Mouse (Mus musculus) neural tube, embryonic 13.5 days (tissue): Measurements from ENCODE around the gene Oasl1. TPM values are rescaled to one million over a fixed set of nuclear protein-coding genes. Genes with fewer than 3 reads are reported as not detected.
A peak's percentile ranks its signal among the peaks of the same experiment; 100 is the strongest.
"Not testable (repeated sequence)": the region's sequence is repeated elsewhere in the genome, so short reads cannot be mapped to it uniquely, and the experiment has no call there.

Source experiments
- ATAC-seq: fragments of 200-750 bp; cut with Nextera tagmentation; 2 replicates; pipeline ENCODE4 v1.8.0; 2017; ENCODE audit warnings: low read depth, mild to moderate bottlenecking, moderate TSS enrichment, moderate library complexity
- H3K27ac ChIP-seq: fragments of 300-500 bp; sonication (generic); replicated peaks from 2 replicates; pipeline ENCODE4 v1.5.1; 2015; ENCODE audit warnings: moderate library complexity, mild to moderate bottlenecking, inconsistent platforms
- H3K27me3 ChIP-seq: fragments of 300-500 bp; sonication (generic); 2 replicates; pipeline ENCODE4 v1.6.1; 2015; ENCODE audit warnings: mild to moderate bottlenecking, inconsistent platforms
- H3K36me3 ChIP-seq: fragments of 300-500 bp; sonication (generic); 2 replicates; pipeline ENCODE4 v1.6.1; 2015; ENCODE audit warnings: mild to moderate bottlenecking, inconsistent platforms
- H3K4me1 ChIP-seq: fragments of 300-500 bp; sonication (generic); replicated peaks from 2 replicates; pipeline ENCODE4 v1.6.1; 2015; ENCODE audit warnings: inconsistent platforms
- H3K4me2 ChIP-seq: fragments of 300-500 bp; sonication (generic); 2 replicates; pipeline ENCODE4 v1.6.1; 2015; ENCODE audit warnings: inconsistent platforms, mild to moderate bottlenecking, moderate library complexity
- H3K4me3 ChIP-seq: fragments of 300-500 bp; sonication (generic); 2 replicates; pipeline ENCODE4 v1.5.1; 2015; ENCODE audit warnings: mild to moderate bottlenecking, inconsistent platforms
- H3K9ac ChIP-seq: fragments of 300-500 bp; sonication (generic); 2 replicates; pipeline ENCODE4 v1.6.1; 2015; ENCODE audit warnings: moderate library complexity, mild to moderate bottlenecking, inconsistent platforms
- H3K9me3 ChIP-seq: fragments of 300-500 bp; sonication (generic); 2 replicates; pipeline ENCODE4 v1.6.1; 2016; ENCODE audit warnings: inconsistent platforms
- WGBS: fragments of 180-500 bp; shearing (Covaris S2); methylation state at CpG from one replicate; pipeline ENCODE4 v1.1.7; 2015; 5-methylcytosine and 5-hydroxymethylcytosine counted together
- polyA plus RNA-seq: library from polyadenylated mRNA; unstranded; fragments of >200 nt; fragmentation: Nextera tagmentation; extraction: Ambion mirVana; gene quantifications from 2 replicates; pipeline ENCODE4 v1.2.1, GENCODE M21; 2015

Gene Oasl1
- 0.50 and 0.66 TPM in 2 replicates for polyA plus RNA-seq

DNA sequence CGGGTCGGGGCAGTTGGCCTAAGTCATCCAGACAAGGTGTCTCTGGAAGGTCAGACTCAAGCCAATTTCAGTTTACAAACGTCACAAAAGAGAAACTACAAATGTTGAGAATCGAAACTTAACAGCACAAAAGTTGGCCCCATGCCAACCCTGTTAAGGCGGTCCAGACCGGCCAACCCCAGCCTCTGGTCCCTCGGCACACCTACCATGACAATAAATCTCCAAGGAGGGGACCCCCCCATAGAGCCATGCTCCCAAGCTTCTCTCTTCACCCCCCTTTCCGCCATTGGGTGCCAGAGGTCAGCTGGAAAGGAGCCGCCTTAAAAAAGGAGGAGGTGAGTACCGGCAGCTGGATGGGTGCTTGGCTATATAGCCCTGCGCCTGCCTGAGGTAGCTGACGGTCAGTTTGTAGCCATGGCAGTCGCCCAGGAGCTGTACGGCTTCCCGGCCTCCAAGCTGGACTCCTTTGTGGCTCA lies at the start of gene Oasl1:
Gene Oasl1, plus strand, starts transcription at position 243 of the 476 bp plus-strand sequence.
- H3K36me3 ChIP-seq: no peaks in the 10 kb centered on the region
- H3K4me3 ChIP-seq: 0 out of 2 replicates have a peak within 1 kb of the TSS, but pooled peaks have one; percentile 3
- no peak for ATAC-seq
- WGBS: 43% methylated on average over 15 of the region's 15 CpGs
- H3K27me3 ChIP-seq: no peaks in the 10 kb centered on the region
- no peaks in the 10 kb centered on the region for H3K9me3 ChIP-seq
- H3K27ac ChIP-seq: no peak within 1 kb of the TSS
- H3K4me2 ChIP-seq: peak within 1 kb of the TSS; percentile 41
- H3K4me1 ChIP-seq: peaks cover 12% of the 10 kb centered on the region; the same call in 1 of the 2 replicates
- no peak within 1 kb of the TSS for H3K9ac ChIP-seq

DNA sequence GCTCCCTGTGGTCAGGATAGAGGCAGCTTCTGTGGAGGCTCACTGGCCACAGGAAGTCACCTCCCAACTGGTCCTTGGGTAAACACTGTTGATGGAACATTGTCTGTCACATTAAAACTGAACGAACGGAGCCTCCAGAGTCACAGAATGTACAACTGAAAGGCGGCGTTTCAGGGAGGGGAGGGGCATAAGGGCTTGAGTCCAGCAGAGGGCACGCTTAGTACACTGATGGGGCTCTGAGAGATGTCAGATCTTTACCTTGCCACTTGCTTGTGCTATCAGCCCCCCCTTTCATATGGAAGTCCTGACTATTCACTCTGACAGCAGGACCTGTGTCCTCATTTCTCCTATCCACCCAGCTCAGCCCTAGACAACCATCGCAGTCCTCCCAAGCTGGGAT lies 47.2 kb upstream of the Oasl1 start:
- Histone ChIP-seq H3K9ac (no peak overlapping the region), H3K27ac (no peak overlapping the region), H3K27me3 (no peaks in the 10 kb centered on the region), H3K4me2 (no peak overlapping the region), H3K36me3 (no peaks in the 10 kb centered on the region), H3K4me3 (no peak overlapping the region), H3K4me1 (peaks cover 5% of the 10 kb centered on the region), H3K9me3 (no peaks in the 10 kb centered on the region)
- WGBS: 71% methylated on average over 6 of the region's 6 CpGs
- ATAC-seq: no peak

DNA sequence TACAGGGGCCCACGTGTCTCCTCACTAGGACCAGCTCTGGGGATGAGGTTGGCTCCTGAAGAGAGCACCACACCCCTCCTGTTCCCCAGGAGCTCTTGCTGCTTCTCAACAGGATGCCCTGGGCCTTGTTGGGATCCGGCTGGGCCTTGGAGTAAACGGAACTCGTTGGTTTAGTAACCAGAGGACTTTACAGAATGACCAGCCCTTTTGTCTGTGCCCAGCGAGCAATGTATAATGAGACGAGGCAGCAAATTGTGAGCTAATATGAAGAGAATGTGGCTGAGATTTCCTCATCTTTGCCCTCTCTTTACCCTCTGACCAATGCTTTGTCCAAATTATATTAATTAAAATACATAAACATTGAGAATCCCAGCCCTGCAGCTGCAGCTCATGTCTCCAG lies 46.7 kb upstream of the Oasl1 start:
- Histone ChIP-seq H3K36me3 (no peaks in the 10 kb centered on the region), H3K9ac (no peak overlapping the region), H3K27me3 (no peaks in the 10 kb centered on the region), H3K27ac (no peak overlapping the region), H3K4me3 (no peak overlapping the region), H3K9me3 (no peaks in the 10 kb centered on the region), H3K4me2 (no peak overlapping the region), H3K4me1 (peaks cover 5% of the 10 kb centered on the region)
- 38% methylated on average over 6 of the region's 6 CpGs for WGBS
- ATAC-seq: no peak

GRCm38 (mm10) chr5:114877487-114877886 lies 45.6 kb upstream of the Oasl1 start:
- peaks cover 5% of the 10 kb centered on the region for H3K4me1 ChIP-seq
- H3K4me3 ChIP-seq: no peak overlapping the region
- H3K4me2 ChIP-seq: no peak overlapping the region
- H3K9ac ChIP-seq: no peak overlapping the region
- no peaks in the 10 kb centered on the region for H3K27me3 ChIP-seq
- no peak for ATAC-seq
- no peaks in the 10 kb centered on the region for H3K9me3 ChIP-seq
- 63% methylated on average over 7 of the region's 7 CpGs for WGBS
- no peak overlapping the region for H3K27ac ChIP-seq
- H3K36me3 ChIP-seq: no peaks in the 10 kb centered on the region

DNA sequence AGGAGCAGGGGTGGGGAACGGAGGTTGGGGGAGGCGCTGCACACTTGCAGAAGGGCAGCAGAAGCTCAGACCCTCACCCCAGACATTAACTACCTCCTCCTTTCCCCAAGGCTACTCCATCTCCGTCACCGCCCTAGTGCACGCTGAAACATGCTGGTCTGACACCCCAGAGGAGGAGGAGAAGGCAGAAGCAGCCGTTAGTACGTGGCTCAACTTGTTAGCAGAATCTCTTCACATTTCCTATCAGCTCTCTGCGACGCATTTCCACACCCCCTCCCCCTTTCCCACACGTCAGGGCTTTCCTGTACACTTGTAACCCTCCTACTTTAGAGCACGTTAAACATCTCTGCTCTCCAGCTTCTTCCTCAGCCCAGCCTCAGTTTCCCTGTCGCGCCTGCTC lies 43.6 kb upstream of the Oasl1 start:
- Histone ChIP-seq H3K36me3 (no peaks in the 10 kb centered on the region), H3K4me2 (no peak overlapping the region), H3K9me3 (no peaks in the 10 kb centered on the region), H3K27me3 (no peaks in the 10 kb centered on the region), H3K4me3 (no peak overlapping the region), H3K27ac (no peak overlapping the region), H3K9ac (no peak overlapping the region), H3K4me1 (peaks cover 5% of the 10 kb centered on the region)
- no peak for ATAC-seq
- WGBS: 77% methylated on average over 13 of the region's 13 CpGs

GRCm38 (mm10) chr5:114882319-114882718 lies 40.7 kb upstream of the Oasl1 start:
- H3K9ac ChIP-seq, H3K9me3 ChIP-seq, H3K4me3 ChIP-seq, H3K27me3 ChIP-seq, H3K36me3 ChIP-seq, H3K4me1 ChIP-seq, H3K27ac ChIP-seq, H3K4me2 ChIP-seq, ATAC-seq: not testable (repeated sequence)
- WGBS: 95% methylated on average over 7 of the region's 7 CpGs

DNA sequence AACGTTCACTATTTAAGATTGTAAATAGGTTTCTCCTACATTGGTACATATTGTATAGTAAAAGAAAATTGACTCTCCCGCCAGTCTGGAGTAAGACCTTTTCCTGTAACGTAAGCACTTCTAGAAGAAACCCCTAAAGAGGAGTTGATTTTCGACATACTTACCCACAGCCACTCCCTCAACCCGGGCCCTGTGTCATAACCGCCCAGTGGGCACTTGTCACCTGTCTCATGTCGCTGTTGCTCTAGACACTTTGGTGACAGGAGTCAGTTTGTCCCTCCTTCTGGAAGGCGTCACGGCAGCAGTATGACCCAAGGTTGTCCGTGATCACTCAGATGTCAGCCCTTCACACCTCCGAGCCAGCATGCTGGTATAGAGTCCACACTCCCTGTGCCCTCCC lies 40.0 kb upstream of the Oasl1 start:
- 93% methylated on average over 11 of the region's 11 CpGs for WGBS
- Histone ChIP-seq H3K4me1 (no peaks in the 10 kb centered on the region), H3K4me3 (no peak overlapping the region), H3K9ac (no peak overlapping the region), H3K36me3 (no peaks in the 10 kb centered on the region), H3K27ac (no peak overlapping the region), H3K4me2 (no peak overlapping the region), H3K9me3 (no peaks in the 10 kb centered on the region), H3K27me3 (no peaks in the 10 kb centered on the region)
- no peak for ATAC-seq

- ATAC-seq: no peak
- Histone ChIP-seq H3K27me3 (no peaks in the 10 kb centered on the region), H3K27ac (no peak overlapping the region), H3K4me3 (no peak overlapping the region), H3K36me3 (no peaks in the 10 kb centered on the region), H3K9ac (no peak overlapping the region), H3K4me2 (no peak overlapping the region), H3K9me3 (no peaks in the 10 kb centered on the region), H3K4me1 (no peaks in the 10 kb centered on the region)
- 82% methylated on average over 6 of the region's 6 CpGs for WGBS
Measured at GRCm38 (mm10) chr5:114886801-114887200, 36.2 kb upstream of the Oasl1 start.

DNA sequence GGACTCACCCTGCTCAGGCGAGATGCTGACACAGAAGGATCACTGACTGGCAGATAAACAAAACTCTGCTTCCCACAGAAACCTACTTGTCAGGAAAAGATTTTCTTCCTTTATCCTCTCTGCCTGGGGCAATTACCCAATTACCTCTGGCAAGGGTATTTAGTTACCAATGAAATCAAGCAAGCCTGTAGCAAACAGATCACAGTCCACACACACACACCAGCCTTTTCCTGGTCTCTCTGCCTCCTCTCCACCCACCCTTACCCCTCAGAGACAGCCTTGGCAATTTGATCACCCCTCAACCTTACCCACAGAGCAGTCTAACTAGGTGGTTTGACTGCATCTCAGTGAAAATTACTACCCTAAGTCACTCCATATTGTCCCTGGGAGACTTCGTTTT lies 34.0 kb upstream of the Oasl1 start:
- H3K27me3 ChIP-seq: no peaks in the 10 kb centered on the region
- H3K4me3 ChIP-seq: no peak overlapping the region
- H3K4me2 ChIP-seq: no peak overlapping the region
- no peak overlapping the region for H3K9ac ChIP-seq
- H3K27ac ChIP-seq: no peak overlapping the region
- 84% methylated on average over 2 of the region's 2 CpGs for WGBS
- no peaks in the 10 kb centered on the region for H3K36me3 ChIP-seq
- H3K4me1 ChIP-seq: no peaks in the 10 kb centered on the region
- no peaks in the 10 kb centered on the region for H3K9me3 ChIP-seq
- ATAC-seq: no peak

DNA sequence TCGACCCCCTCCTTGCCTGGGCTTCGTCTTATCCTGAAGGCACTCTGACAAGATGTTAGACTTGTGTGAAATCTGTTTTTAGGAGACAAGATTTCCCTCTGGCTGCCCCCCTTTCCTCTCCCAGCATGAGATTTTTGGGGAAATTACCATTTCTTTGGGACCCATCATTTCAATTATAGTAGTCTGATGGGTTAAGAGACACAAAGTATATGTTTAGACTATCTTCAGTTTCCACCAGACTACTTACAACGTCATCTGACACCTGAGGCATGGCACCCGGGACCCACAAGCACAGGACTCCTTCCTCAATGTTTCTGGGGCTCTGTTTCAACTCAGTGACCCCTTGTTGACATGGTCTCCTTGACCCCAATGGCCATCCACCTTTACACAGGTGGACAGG lies 27.5 kb upstream of the Oasl1 start:
- no peak for ATAC-seq
- H3K4me2 ChIP-seq: no peak overlapping the region
- H3K4me3 ChIP-seq: no peak overlapping the region
- H3K9ac ChIP-seq: no peak overlapping the region
- H3K4me1 ChIP-seq: no peaks in the 10 kb centered on the region; the same call in 1 of the 2 replicates
- H3K27ac ChIP-seq: no peak overlapping the region
- H3K36me3 ChIP-seq: no peaks in the 10 kb centered on the region
- no peaks in the 10 kb centered on the region for H3K9me3 ChIP-seq
- H3K27me3 ChIP-seq: no peaks in the 10 kb centered on the region
- 88% methylated on average over 4 of the region's 4 CpGs for WGBS

GRCm38 (mm10) chr5:114896688-114897373 lies 26.2 kb upstream of the Oasl1 start, which contains the start of gene Oasl2:
Gene Oasl2, plus strand, starts transcription at chr5:114896936.
- Histone ChIP-seq H3K4me2 (peak within 1 kb of the TSS; percentile 24), H3K9me3 (no peaks in the 10 kb centered on the region), H3K4me1 (no peaks in the 10 kb centered on the region; the same call in 1 of the 2 replicates), H3K27ac (no peak within 1 kb of the TSS), H3K9ac (no peak within 1 kb of the TSS), H3K4me3 (no peak within 1 kb of the TSS), H3K36me3 (no peaks in the 10 kb centered on the region), H3K27me3 (no peaks in the 10 kb centered on the region)
- no peak for ATAC-seq
- 69% methylated on average over 13 of the region's 13 CpGs for WGBS

DNA sequence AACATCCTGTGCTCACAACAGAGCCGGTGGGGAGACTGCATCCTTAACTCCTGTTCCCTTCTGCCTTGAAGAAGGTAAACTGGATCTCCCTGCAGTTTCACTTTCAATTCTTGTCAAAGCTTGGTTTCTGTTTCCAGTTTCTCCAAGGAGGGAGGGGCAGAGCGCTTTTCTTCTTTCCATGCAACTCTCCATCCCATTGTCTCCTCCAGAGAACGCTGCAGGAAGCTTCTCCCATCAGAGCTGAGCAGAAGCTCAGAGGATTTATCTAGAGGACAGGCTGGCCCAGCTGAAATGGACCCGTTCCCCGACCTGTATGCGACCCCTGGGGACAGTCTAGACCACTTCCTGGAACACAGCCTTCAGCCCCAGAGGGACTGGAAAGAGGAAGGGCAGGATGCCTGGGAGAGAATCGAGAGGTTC lies 25.7 kb upstream of the Oasl1 start:
- Histone ChIP-seq H3K4me1 (no peaks in the 10 kb centered on the region; the same call in 1 of the 2 replicates), H3K4me2 (peak overlapping the region; percentile 24)

GRCm38 (mm10) chr5:114898857-114899256 lies 24.2 kb upstream of the Oasl1 start:
- ATAC-seq: no peak
- no peak overlapping the region for H3K4me2 ChIP-seq
- H3K9me3 ChIP-seq: no peaks in the 10 kb centered on the region
- no peak overlapping the region for H3K9ac ChIP-seq
- H3K27ac ChIP-seq: no peak overlapping the region
- 84% methylated on average over 7 of the region's 7 CpGs for WGBS
- H3K36me3 ChIP-seq: no peaks in the 10 kb centered on the region
- H3K27me3 ChIP-seq: no peaks in the 10 kb centered on the region
- H3K4me3 ChIP-seq: no peak overlapping the region
- H3K4me1 ChIP-seq: no peaks in the 10 kb centered on the region; the same call in 1 of the 2 replicates

More for the DNA sequence above, 25.7 kb upstream of the Oasl1 start:
- Histone ChIP-seq H3K27ac (no peak overlapping the region), H3K27me3 (no peaks in the 10 kb centered on the region), H3K36me3 (no peaks in the 10 kb centered on the region), H3K4me3 (no peak overlapping the region), H3K9ac (no peak overlapping the region), H3K9me3 (no peaks in the 10 kb centered on the region)
- 16% methylated on average over 7 of the region's 7 CpGs for WGBS
- ATAC-seq: no peak
